Mouse (Mus musculus) frontal cortex, postnatal 25 days (tissue): ENCODE measurements around the gene Tmem52.
"Not testable (repeated sequence)": the region's sequence is repeated elsewhere in the genome, so short reads cannot be mapped to it uniquely, and the experiment has no call there.

ENCODE experiments used
- DNase-seq, 2 experiments: peaks; one replicate each; pipeline ENCODE4 v3.0.0; 2022; ENCODE audit warnings: low spot score in 2 of 2

Gene Tmem52

GRCm38 (mm10) chr4:155468952-155469351 lies at the start of gene Tmem52:
Tmem52 (plus strand) TSS chr4:155469114.
- DNase-seq, result no peak

GRCm38 (mm10) chr4:155420137-155420536 lies 48.8 kb upstream of the Tmem52 start:
- DNase-seq, result no peak

GRCm38 (mm10) chr4:155421412-155422370 lies 47.2 kb upstream of the Tmem52 start:
- not testable (repeated sequence) for DNase-seq

- no peak for DNase-seq
These were observed 44.9 kb upstream of the Tmem52 start for GRCm38 (mm10) chr4:155423988-155424387.

GRCm38 (mm10) chr4:155426272-155426671 lies 42.6 kb upstream of the Tmem52 start:
- DNase-seq, result no peak

GRCm38 (mm10) chr4:155428442-155428841 lies 40.5 kb upstream of the Tmem52 start:
- no peak for DNase-seq

- DNase-seq, result no peak
These were observed 39.7 kb upstream of the Tmem52 start for GRCm38 (mm10) chr4:155429202-155429601.

GRCm38 (mm10) chr4:155432358-155432757 lies 36.6 kb upstream of the Tmem52 start:
- DNase-seq, result no peak

- no peak for DNase-seq
These were observed 34.9 kb upstream of the Tmem52 start for GRCm38 (mm10) chr4:155433993-155434392.

- DNase-seq, result no peak
These were observed 26.1 kb upstream of the Tmem52 start for GRCm38 (mm10) chr4:155442808-155443207.

GRCm38 (mm10) chr4:155451597-155451996 lies 17.3 kb upstream of the Tmem52 start:
- DNase-seq, result no peak

GRCm38 (mm10) chr4:155458575-155458974 lies 10.3 kb upstream of the Tmem52 start:
- DNase-seq, result no peak

GRCm38 (mm10) chr4:155463050-155463449 lies 5.9 kb upstream of the Tmem52 start:
- DNase-seq, result no peak

GRCm38 (mm10) chr4:155463611-155464010 lies 5.3 kb upstream of the Tmem52 start:
- DNase-seq, result no peak

- no peak for DNase-seq
These were observed 4.9 kb upstream of the Tmem52 start for GRCm38 (mm10) chr4:155464061-155464460.

GRCm38 (mm10) chr4:155465607-155466006 lies 3.3 kb upstream of the Tmem52 start:
- no peak for DNase-seq

GRCm38 (mm10) chr4:155466080-155466479 lies 2.8 kb upstream of the Tmem52 start:
- DNase-seq, result no peak

- no peak for DNase-seq
These were observed 1.5 kb upstream of the Tmem52 start for GRCm38 (mm10) chr4:155467237-155468010.

GRCm38 (mm10) chr4:155469590-155470262 lies 812 bp downstream of the Tmem52 start:
- no peak for DNase-seq

GRCm38 (mm10) chr4:155470263-155470953 lies 1.5 kb downstream of the Tmem52 start:
- DNase-seq, result no peak

GRCm38 (mm10) chr4:155470997-155471396 lies 2.1 kb downstream of the Tmem52 start:
- no peak for DNase-seq
